Mouse (Mus musculus) liver, embryonic 15.5 days (tissue): ENCODE results near the gene Ankrd42. TPM values are rescaled to one million over a fixed set of nuclear protein-coding genes. Genes with fewer than 3 reads are reported as not detected.
A peak's percentile ranks its signal among the peaks of the same experiment; 100 is the strongest.

ENCODE experiments used
- ATAC-seq: fragments of 200-750 bp; cut with Nextera tagmentation; 2 replicates; pipeline ENCODE4 v1.8.0; 2017; ENCODE audit warnings: moderate number of reproducible peaks, mild to moderate bottlenecking, moderate library complexity; ENCODE audit not compliant: insufficient read depth
- H3K27ac ChIP-seq: fragments of 300-500 bp; sonication (generic); replicated peaks from 2 replicates; pipeline ENCODE4 v1.5.1; 2015; ENCODE audit warnings: mild to moderate bottlenecking, inconsistent platforms
- H3K27me3 ChIP-seq: fragments of 300-500 bp; sonication (generic); 2 replicates; pipeline ENCODE4 v1.6.1; 2015; ENCODE audit warnings: mild to moderate bottlenecking, inconsistent platforms
- H3K36me3 ChIP-seq: fragments of 300-500 bp; sonication (generic); replicated peaks from 2 replicates; pipeline ENCODE4 v1.6.1; 2015; ENCODE audit warnings: moderate library complexity, mild to moderate bottlenecking, inconsistent platforms
- H3K4me1 ChIP-seq: fragments of 300-500 bp; sonication (generic); replicated peaks from 2 replicates; pipeline ENCODE4 v1.6.1; 2015; ENCODE audit warnings: inconsistent platforms
- H3K4me2 ChIP-seq: fragments of 300-500 bp; sonication (generic); 2 replicates; pipeline ENCODE4 v1.6.1; 2015; ENCODE audit warnings: moderate library complexity, mild to moderate bottlenecking, inconsistent platforms
- H3K4me3 ChIP-seq: fragments of 300-500 bp; sonication (generic); replicated peaks from 2 replicates; pipeline ENCODE4 v1.5.1; 2015; ENCODE audit warnings: mild to moderate bottlenecking, inconsistent platforms
- H3K9ac ChIP-seq: fragments of 300-500 bp; sonication (generic); 2 replicates; pipeline ENCODE4 v1.6.1; 2015; ENCODE audit warnings: moderate library complexity, mild to moderate bottlenecking, inconsistent platforms
- H3K9me3 ChIP-seq: fragments of 300-500 bp; sonication (generic); replicated peaks from 2 replicates; pipeline ENCODE4 v1.6.1; 2016; ENCODE audit warnings: inconsistent platforms
- WGBS: fragments of 180-500 bp; shearing (Covaris S2); methylation state at CpG from one replicate; pipeline ENCODE4 v1.1.7; 2015; ENCODE audit warnings: mixed read lengths; ENCODE audit not compliant: insufficient replicate concordance; 5-methylcytosine and 5-hydroxymethylcytosine counted together
- polyA plus RNA-seq: library from polyadenylated mRNA; unstranded; fragments of >200 nt; fragmentation: Nextera tagmentation; extraction: Ambion mirVana; gene quantifications from 2 replicates; pipeline ENCODE4 v1.2.1, GENCODE M21; 2015

Gene Ankrd42
- polyA plus RNA-seq, 1 experiment from 2014 or later: 0.43 TPM

DNA sequence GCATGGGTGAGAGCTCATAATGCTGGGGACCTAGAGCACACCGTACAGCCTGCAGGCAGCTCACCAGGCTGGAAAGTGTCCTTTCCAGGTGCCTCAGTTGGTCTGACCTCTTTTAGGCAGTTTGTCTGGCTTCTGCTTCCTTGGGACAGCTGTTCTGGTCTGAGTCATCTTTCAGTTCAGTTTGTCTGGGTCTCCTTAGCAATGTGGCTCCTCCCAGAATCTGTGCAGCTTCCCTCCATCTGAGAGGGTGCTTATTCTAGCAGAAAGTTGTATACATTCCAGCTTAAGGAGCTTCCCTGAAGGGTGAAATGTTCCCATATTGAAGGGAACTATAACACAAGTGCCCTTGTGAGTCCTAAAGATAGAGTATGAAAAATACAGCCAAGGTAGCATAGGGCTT lies 70.2 kb downstream of the Ankrd42 start:
- ATAC-seq: no peak
- Histone ChIP-seq H3K4me1 (peaks cover 6% of the 10 kb centered on the region), H3K27me3 (no peaks in the 10 kb centered on the region), H3K4me3 (no peak overlapping the region), H3K27ac (no peak overlapping the region), H3K4me2 (no peak overlapping the region), H3K9ac (no peak overlapping the region), H3K36me3 (peaks cover 6% of the 10 kb centered on the region), H3K9me3 (no peaks in the 10 kb centered on the region)
- 74% methylated on average over 1 of the region's 1 CpGs for WGBS

GRCm38 (mm10) chr7:92560986-92561876 lies 75.7 kb downstream of the Ankrd42 start, which contains the start of gene Ccdc90b:
Gene Ccdc90b (plus strand): TSS chr7:92561149.
- Histone ChIP-seq H3K27me3 (no peaks in the 10 kb centered on the region), H3K4me1 (peaks cover 39% of the 10 kb centered on the region), H3K4me3 (peak within 1 kb of the TSS; percentile 94), H3K4me2 (peak within 1 kb of the TSS; percentile 89), H3K9ac (peak within 1 kb of the TSS; percentile 65), H3K36me3 (no peaks in the 10 kb centered on the region), H3K27ac (peak within 1 kb of the TSS; percentile 71), H3K9me3 (no peaks in the 10 kb centered on the region)
- ATAC-seq: peak; percentile 87
- WGBS: 1% methylated on average over 60 of the region's 60 CpGs

GRCm38 (mm10) chr7:92558744-92559143 lies 78.2 kb downstream of the Ankrd42 start:
- Histone ChIP-seq H3K36me3 (no peaks in the 10 kb centered on the region), H3K27ac (peak overlapping the region; percentile 65), H3K4me2 (peak overlapping the region; percentile 21; the same call in 1 of the 2 replicates), H3K4me3 (no peak overlapping the region), H3K9me3 (no peaks in the 10 kb centered on the region), H3K9ac (no peak overlapping the region), H3K4me1 (peaks cover 39% of the 10 kb centered on the region), H3K27me3 (no peaks in the 10 kb centered on the region)
- peak; percentile 74 for ATAC-seq
- 33% methylated on average over 2 of the region's 2 CpGs for WGBS

GRCm38 (mm10) chr7:92550990-92551392 lies 86.0 kb downstream of the Ankrd42 start:
- Histone ChIP-seq H3K4me2 (no peak overlapping the region), H3K27me3 (no peaks in the 10 kb centered on the region), H3K4me3 (no peak overlapping the region), H3K9me3 (no peaks in the 10 kb centered on the region), H3K9ac (no peak overlapping the region), H3K36me3 (no peaks in the 10 kb centered on the region), H3K27ac (no peak overlapping the region), H3K4me1 (no peaks in the 10 kb centered on the region)
- WGBS: 45% methylated on average over 4 of the region's 4 CpGs
- no peak for ATAC-seq

DNA sequence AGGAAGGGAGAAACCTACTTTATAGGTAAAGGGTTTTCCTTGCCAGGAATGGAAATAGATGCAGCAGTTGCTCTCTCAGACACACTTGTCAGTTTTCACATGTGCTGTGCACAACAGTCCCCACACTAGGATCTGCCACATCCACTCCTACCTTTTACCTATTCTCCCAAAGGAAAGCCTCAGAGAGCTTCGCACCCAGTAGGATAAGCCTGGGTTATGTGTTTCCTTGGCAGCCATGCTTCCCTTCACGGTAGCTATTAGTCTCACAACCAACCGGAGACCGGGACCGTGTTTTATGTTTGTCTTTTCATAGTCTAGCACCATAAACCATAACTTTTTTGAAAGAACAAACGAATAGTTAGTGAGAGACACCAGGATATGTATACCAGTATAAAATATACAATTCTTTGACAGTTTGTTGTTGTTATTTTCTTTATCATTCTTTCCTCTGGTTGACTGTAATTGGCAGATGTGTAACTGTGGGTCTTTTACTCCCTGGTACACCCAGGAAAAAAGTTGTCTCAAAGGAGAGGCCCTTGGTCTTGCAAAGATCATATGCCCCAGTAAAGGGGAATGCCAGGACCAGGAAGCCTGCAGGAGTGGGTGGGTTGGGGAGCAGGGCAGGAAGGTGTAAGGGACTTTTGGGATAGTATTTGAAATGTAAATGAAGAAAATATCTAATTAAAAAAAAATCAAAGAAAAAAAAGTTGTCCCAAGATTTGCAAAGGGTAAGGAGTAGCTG lies 86.5 kb downstream of the Ankrd42 start:
- Histone ChIP-seq H3K27ac (no peak overlapping the region), H3K9ac (no peak overlapping the region), H3K4me2 (no peak overlapping the region), H3K4me3 (no peak overlapping the region), H3K4me1 (no peaks in the 10 kb centered on the region), H3K27me3 (no peaks in the 10 kb centered on the region), H3K36me3 (no peaks in the 10 kb centered on the region), H3K9me3 (no peaks in the 10 kb centered on the region)
- WGBS: 65% methylated on average over 6 of the region's 6 CpGs
- ATAC-seq: no peak

DNA sequence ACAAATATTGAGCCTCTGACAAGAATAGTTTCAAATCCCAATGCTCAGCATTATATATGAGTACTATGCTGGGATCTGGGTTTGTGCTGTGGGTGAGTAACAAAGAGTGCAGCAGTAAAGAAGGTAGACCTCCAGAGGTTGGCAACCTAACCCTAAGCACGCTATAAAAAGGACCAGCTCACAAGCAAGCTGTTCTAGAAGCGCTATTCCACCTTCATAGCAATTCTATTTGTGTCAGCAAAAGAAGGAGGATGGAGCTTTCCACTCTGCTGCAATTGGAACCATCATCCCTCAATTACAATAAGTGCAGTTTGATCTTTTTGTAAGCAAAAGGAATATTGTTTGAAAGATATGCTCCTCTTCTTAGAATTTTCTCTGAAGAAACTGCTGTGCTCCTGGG lies 90.2 kb downstream of the Ankrd42 start:
- no peaks in the 10 kb centered on the region for H3K9me3 ChIP-seq
- no peak overlapping the region for H3K4me2 ChIP-seq
- no peak overlapping the region for H3K9ac ChIP-seq
- ATAC-seq: no peak
- H3K36me3 ChIP-seq: no peaks in the 10 kb centered on the region
- H3K4me1 ChIP-seq: no peaks in the 10 kb centered on the region
- H3K4me3 ChIP-seq: no peak overlapping the region
- no peaks in the 10 kb centered on the region for H3K27me3 ChIP-seq
- WGBS: 45% methylated on average over 2 of the region's 2 CpGs
- no peak overlapping the region for H3K27ac ChIP-seq

GRCm38 (mm10) chr7:92532351-92533036 lies 104.4 kb downstream of the Ankrd42 start:
- no peaks in the 10 kb centered on the region for H3K9me3 ChIP-seq
- no peak for ATAC-seq
- 60% methylated on average over 6 of the region's 6 CpGs for WGBS
- no peak overlapping the region for H3K27ac ChIP-seq
- H3K4me1 ChIP-seq: no peaks in the 10 kb centered on the region
- H3K27me3 ChIP-seq: no peaks in the 10 kb centered on the region
- no peaks in the 10 kb centered on the region for H3K36me3 ChIP-seq
- no peak overlapping the region for H3K4me2 ChIP-seq
- H3K9ac ChIP-seq: no peak overlapping the region
- no peak overlapping the region for H3K4me3 ChIP-seq

Other genes starting within 250 kb of the Ankrd42 start
- gene Ccdc90b, start 76.0 kb downstream of the Ankrd42 start, polyA plus RNA-seq: 10.8 and 13.3 TPM in 2 replicates
- 9.3 TPM in 2 replicates for gene Pcf11, start 32.8 kb upstream of the Ankrd42 start, polyA plus RNA-seq
- gene Rab30, start 104.5 kb upstream of the Ankrd42 start, polyA plus RNA-seq: 5.0 and 5.2 TPM in 2 replicates
- gene Ddias, start 237.1 kb upstream of the Ankrd42 start, polyA plus RNA-seq: 9.2 and 9.5 TPM in 2 replicates
- 12.7 and 13.5 TPM in 2 replicates for gene Prcp, start 237.3 kb upstream of the Ankrd42 start, polyA plus RNA-seq